Mouse (Mus musculus) CH12.LX (cell line): Measurements from ENCODE around the gene Fam122a.

Experiments used
- NRF1 ChIP-seq: IDR thresholded peaks from 2 replicates; pipeline ENCODE4 v1.6.1; 2014; ENCODE audit warnings: low read depth, mild to moderate bottlenecking, inconsistent platforms, low read length, improper control_type of control experiment, moderate library complexity
- RAD21 ChIP-seq: IDR thresholded peaks from 2 replicates; pipeline ENCODE4 v1.6.1; 2011; ENCODE audit warnings: low read depth, mild to moderate bottlenecking, low read length, improper control_type of control experiment, moderate library complexity
- USF1 ChIP-seq: IDR thresholded peaks from 2 replicates; pipeline ENCODE4 v1.6.1; 2014; ENCODE audit warnings: low read depth, mild to moderate bottlenecking, inconsistent platforms, low read length, improper control_type of control experiment

- TF ChIP-seq RAD21 (no peak), NRF1 (no peak), USF1 (no peak)
Measured at GRCm38 (mm10) chr19:24428011-24428410, 49.1 kb downstream of the Fam122a start.
